Mouse (Mus musculus): ENCODE measurements at regions not wholly inside any gene's neighbourhood (a gene's known extent, or its start where the extent isn't known, plus 50 kb on each side); places are given as distances from the start of the nearest gene placed in this dataset.
A peak's percentile ranks its signal among the peaks of the same experiment; 100 is the strongest.
"Not testable (repeated sequence)": the region's sequence is repeated elsewhere in the genome, so short reads cannot be mapped to it uniquely, and the experiment has no call there.

GRCm38 (mm10) chr8:7323067-7323675, 1337.9 kb downstream of the Efnb2 start:
- DNase-seq = no peak

- no peak for DNase-seq
Measured at GRCm38 (mm10) chr8:7322376-7323066, 1338.5 kb downstream of the Efnb2 start.

- DNase-seq = no peak
Measured at GRCm38 (mm10) chr8:7316806-7317355, 1344.2 kb downstream of the Efnb2 start.

GRCm38 (mm10) chr8:7309239-7309638, 1351.8 kb downstream of the Efnb2 start:
- DNase-seq = no peak

DNA sequence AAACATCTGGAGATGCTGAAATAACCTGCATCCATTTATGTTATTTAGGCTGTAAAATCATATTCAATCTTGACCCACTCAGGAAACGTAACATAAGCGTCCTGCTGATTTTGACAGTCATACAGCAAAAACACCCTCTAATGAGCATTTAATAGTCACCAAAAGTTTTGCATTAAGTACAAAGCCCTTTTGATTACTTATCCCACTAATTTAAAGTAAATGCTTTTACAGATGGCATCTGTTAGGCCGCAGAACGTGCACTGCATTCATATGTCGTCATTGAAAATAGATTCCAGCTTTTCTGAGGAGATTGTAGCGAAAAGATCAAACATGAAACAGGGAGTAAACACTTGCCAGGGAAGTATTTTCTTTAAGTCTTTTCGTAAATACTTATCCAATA, 1371.7 kb downstream of the Efnb2 start:
- DNase-seq = no peak

- no peak for DNase-seq
Measured at GRCm38 (mm10) chr8:7286581-7286980, 1374.5 kb downstream of the Efnb2 start.

GRCm38 (mm10) chr8:7267406-7267805, 1393.6 kb downstream of the Efnb2 start:
- no peak for DNase-seq

GRCm38 (mm10) chr8:7254336-7254735, 1406.7 kb downstream of the Efnb2 start:
- DNase-seq = not testable (repeated sequence)

DNA sequence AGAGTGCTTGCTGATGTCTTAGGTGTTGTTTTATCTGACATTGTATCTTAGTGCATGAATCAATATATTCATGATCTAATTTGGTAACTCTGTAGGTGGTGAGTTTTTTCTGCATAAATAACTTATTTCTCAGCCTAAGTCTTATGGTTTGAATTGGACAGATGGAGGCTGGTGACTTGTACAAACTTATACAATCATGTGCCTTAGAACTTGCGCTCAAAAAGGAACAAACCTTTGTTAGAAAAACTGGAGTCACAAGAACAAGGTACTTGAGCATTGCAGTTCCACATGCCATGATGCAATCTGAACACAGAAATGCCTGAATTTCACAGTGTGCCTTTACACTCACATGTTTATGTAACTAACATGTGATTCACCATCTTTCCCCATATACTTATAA, 1420.7 kb downstream of the Efnb2 start:
- no peak for DNase-seq

DNA sequence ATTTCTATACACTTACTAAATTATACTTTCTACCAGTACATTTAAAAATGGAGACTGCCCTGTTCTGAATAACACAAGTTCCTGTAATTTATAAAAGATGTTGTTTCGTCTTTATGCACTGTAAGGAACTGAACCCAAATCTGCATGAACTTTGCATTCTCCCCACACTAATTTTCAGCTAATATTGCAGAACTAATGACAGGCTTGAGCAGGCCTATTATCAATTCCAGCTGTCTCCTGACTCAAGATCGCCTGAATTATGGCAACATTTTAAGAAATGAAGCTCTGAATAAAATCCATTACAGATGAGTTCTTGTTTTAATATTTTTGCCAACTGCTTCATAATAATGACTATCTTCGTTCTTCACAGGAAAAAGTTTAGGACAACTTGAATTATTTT, 1427.0 kb downstream of the Efnb2 start:
- DNase-seq = no peak

- no peak for DNase-seq
Measured at GRCm38 (mm10) chr8:7219300-7219699, 1441.7 kb downstream of the Efnb2 start.

GRCm38 (mm10) chr8:7207178-7207577, 1453.9 kb downstream of the Efnb2 start:
- no peak for DNase-seq

DNA sequence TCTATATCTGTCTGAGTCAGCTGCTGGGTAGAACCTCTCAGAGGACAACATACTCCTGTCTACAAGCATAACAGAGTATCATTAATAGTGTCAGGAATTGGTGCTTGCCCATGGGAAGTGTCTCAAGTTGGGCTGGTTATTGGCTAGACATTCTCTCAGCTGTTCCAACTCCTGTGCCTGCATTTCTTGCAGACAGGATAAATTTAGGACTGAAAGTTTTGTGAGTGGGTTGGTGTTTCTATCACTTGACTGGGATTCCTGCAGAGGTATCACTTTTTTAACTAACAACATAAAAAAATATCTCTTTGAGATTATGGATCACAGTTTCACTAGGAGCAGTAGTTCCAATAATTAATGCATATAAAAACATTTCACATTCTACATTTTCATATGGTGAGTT, 1454.4 kb downstream of the Efnb2 start:
- no peak for DNase-seq

DNA sequence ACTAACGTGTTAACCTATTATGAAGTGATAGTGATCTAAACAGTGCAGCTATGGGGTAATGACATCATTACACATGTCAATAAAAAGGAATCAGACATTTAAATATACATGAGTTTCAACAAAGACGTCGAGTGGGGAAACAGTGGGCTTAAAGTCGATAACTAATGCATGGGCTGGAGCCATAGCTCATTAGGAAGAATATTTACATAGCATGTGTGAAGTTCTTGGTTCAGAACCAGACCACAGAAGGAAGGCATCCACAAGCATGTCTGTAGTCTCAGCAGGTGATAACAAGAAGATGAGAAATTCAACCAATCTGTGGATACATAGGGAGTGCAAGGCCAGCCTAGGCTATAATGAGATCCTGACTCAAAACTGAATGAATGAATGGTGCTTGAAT, 1456.0 kb downstream of the Efnb2 start:
- no peak for DNase-seq

DNA sequence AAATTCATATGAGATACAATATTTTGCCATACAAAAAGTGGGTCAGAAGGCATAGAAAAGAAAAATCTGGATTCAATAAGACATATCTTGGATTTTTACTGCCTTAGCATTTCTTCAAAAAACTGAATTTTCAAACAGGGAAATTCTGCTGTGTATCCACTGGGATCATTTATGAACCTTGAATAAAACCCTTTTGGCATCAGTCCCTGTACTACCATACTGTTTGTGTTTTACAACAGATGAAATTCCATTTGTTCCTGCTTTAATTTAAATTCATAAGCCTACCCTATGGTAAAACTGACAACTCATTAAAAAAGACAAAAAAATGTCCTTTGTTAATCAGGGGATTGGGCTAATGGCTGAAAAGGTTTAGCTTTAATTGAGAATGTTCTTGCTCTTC, 1470.3 kb downstream of the Efnb2 start:
- no peak for DNase-seq

GRCm38 (mm10) chr8:7163361-7163760, 1497.7 kb downstream of the Efnb2 start:
- DNase-seq = no peak

GRCm38 (mm10) chr8:7131746-7132145, 1529.3 kb downstream of the Efnb2 start:
- DNase-seq = peak; percentile 0 to 4

GRCm38 (mm10) chr8:7108849-7109248, 1552.2 kb downstream of the Efnb2 start:
- no peak for DNase-seq

- DNase-seq = no peak
Measured at GRCm38 (mm10) chr8:7097577-7097976, 1563.5 kb downstream of the Efnb2 start.

DNA sequence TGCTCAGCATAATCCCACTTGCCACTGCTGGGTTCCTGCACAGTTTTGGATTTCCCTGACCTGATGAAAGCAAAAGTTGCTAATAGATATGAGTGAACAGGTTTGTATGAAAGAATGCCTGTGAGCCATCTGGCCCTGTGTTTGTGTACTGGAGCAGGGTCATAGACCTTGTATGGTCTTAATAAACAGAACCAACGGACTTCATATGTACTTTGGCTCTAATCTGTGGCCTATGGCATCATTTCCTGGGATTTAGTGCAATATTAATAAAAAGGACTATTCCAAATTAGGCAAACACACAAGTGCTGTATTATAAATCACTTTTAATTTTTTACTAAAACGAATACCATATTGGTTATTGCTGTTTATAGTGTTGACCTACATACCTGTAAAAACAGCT, 1568.2 kb downstream of the Efnb2 start:
- DNase-seq = no peak

GRCm38 (mm10) chr8:7088123-7088522, 1572.9 kb downstream of the Efnb2 start:
- no peak for DNase-seq

DNA sequence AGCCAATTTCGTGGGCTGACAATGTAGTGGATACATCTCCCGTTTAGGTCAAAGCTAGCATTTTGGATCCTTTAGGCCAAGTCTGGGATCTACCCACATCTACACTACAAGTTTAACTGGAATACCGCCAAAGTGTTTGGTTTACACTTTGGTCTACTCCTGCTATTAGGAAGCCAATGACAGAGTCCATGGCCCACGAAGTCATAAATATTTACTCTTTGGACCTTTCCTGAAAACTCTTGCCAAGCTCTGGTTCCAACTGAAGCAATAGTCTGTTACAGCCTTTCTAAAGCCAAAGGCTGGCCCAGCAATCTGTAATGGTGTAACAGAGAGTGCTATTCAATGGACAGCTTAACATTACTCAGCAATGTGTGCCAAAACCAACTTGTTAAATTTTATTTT, 1600.8 kb downstream of the Efnb2 start:
- no peak for DNase-seq

DNA sequence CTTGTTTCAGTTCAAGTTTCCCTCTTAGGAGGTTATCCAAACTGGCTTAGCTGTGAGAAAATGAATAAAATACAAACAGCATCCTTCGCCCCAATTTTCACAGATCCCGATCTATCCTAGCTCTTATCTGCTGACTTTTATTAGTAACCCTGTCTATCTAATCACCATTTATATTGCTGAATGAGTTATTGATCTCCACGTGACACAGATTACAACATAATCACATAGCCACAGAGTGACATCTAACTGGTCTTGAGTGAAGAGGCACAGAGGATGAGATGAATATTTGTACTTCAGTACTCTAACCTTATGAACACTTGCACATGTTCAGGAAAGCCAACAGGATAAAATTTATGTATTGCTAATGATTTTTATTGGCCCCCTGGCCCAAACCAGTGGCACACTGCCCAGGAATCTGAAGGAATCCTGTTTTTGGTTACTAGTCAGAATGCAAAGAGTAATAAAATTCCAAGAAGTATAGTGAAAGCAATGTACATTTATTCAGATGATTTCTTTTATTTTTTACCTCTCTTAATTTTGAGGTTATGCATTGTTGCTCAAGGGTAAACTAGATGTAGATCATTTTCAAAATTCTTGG, 1634.7 kb downstream of the Efnb2 start:
- no peak for DNase-seq

GRCm38 (mm10) chr8:7024336-7024735, 1636.7 kb downstream of the Efnb2 start:
- DNase-seq = no peak

Measured in layer of hippocampus, postnatal 36 days (tissue).